Mouse (Mus musculus): ENCODE data around the gene Stk40. TPM values are rescaled to one million over a fixed set of nuclear protein-coding genes. Genes with fewer than 3 reads are reported as not detected.

Gene Stk40
- 14.5 and 14.6 TPM in 2 replicates for polyA plus RNA-seq (2015; fragmentation: Nextera tagmentation; extraction: Ambion mirVana)

DNA sequence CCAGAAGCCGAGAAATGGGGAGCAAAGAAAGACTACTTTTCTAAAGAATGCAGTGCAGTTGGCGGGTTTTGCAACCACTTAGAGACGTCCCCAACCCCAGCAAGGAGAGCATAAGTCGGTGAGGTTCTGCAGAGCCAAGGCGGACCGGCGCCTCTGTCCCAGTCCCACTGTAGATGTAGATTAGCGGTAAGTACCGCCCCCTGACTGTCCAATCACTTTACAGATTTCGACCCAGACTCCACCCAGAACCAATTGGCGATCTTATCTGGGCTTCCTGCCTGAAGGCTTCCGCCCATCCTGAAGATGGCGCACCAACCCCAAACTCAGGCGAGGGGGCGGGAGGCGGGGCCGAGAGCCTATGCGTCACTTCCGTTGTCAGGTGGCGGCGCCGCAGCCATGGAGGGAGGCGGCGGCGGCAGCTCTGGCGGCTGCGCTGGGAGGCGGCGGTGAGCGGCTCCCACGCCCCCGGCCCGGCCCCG, at the start of gene Stk40:
TSS of gene Stk40 (plus strand) at position 368 of the 479 bp plus-strand sequence.
- Histone ChIP-seq H3K4me2 (replicated peaks; ENCODE audit: low read depth) (peak within 1 kb of the TSS; percentile 71), H3K4me3 (ENCODE audit: low read depth, low read length) (peak within 1 kb of the TSS; percentile 98), H3K4me1 (replicated peaks; ENCODE audit: control insufficient read depth, insufficient read depth, low read length) (peaks cover 7% of the 10 kb centered on the region), H3K9me3 (ENCODE audit: control insufficient read depth) (no peaks in the 10 kb centered on the region), H3K9ac (ENCODE audit: low read depth, low read length) (peak within 1 kb of the TSS; percentile 92), H3K27ac (ENCODE audit: low read depth, low read length) (peak within 1 kb of the TSS; percentile 89), H3K36me3 (ENCODE audit: control insufficient read depth, insufficient read depth) (0 out of 2 replicates have a peak, but pooled peaks cover under 1% of the 10 kb centered on the region), H3K27me3 (replicated peaks; ENCODE audit: control insufficient read depth, insufficient read depth, low read length) (no peaks in the 10 kb centered on the region)
- ATAC-seq: peak; percentile 93
- WGBS: 0% methylated on average over 25 of the region's 34 CpGs
- TF ChIP-seq CTCF (IDR thresholded peaks at IDR 0.05; ENCODE audit: low read depth): peak; percentile 82

DNA sequence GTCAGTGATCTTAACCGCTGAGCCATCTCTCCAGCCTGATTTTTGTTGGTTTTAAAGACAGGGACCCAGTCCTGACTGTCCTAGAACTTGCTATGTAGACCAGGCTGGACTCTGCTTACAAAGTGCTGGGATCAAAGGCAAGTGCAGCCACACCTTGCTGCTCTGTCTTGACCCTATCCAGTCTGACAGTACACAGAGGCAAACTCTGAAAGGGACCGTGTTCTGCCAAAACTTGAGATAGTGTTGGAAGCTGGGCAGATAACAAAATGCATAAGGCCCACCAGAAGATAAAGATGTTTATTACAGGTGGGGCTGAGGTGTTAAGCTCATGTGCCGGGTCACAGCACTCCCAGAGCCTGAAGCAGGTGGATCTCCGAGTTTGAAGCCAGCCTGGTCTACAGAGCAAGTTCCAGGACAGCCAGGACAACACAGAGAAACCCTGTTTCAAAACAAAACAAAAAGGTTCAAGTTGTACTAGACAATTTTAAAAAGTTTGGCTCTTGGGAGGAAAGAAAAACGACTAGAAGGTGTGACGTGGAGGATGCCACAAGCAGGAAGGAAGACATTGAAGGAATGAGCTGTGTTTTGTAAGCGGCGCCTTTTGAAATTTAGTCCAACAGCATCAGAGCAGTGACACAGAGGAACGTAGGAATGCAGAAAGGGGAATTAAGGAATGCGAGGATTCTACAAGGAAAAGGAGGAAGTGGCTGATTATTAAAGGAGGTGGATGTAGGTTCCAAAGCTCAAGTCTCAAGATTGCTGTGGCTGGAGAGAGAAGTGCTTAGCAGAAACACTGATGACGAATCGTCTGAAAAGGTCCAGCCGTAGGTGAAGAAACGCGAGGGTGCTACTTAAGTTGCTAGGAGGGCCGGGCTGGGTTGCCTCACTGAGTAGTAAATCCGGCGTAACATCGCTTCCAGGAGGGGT, 46.3 kb upstream of the Stk40 start:
- 10% methylated on average over 19 of the region's 19 CpGs for WGBS
- Histone ChIP-seq H3K4me1 (replicated peaks; ENCODE audit: control insufficient read depth, insufficient read depth, low read length) (no peaks in the 10 kb centered on the region; the same call in 1 of the 2 replicates), H3K27ac (ENCODE audit: low read depth, low read length) (no peak overlapping the region), H3K9me3 (ENCODE audit: control insufficient read depth) (no peaks in the 10 kb centered on the region), H3K27me3 (replicated peaks; ENCODE audit: control insufficient read depth, insufficient read depth, low read length) (no peaks in the 10 kb centered on the region), H3K4me3 (ENCODE audit: low read depth, low read length) (peak overlapping the region; percentile 62), H3K9ac (ENCODE audit: low read depth, low read length) (peak overlapping the region; percentile 51), H3K4me2 (replicated peaks; ENCODE audit: low read depth) (peak overlapping the region; percentile 85), H3K36me3 (ENCODE audit: control insufficient read depth, insufficient read depth) (peaks cover 31% of the 10 kb centered on the region)
- TF ChIP-seq CTCF (IDR thresholded peaks at IDR 0.05; ENCODE audit: low read depth): no peak
- peak; percentile 41 for ATAC-seq

DNA sequence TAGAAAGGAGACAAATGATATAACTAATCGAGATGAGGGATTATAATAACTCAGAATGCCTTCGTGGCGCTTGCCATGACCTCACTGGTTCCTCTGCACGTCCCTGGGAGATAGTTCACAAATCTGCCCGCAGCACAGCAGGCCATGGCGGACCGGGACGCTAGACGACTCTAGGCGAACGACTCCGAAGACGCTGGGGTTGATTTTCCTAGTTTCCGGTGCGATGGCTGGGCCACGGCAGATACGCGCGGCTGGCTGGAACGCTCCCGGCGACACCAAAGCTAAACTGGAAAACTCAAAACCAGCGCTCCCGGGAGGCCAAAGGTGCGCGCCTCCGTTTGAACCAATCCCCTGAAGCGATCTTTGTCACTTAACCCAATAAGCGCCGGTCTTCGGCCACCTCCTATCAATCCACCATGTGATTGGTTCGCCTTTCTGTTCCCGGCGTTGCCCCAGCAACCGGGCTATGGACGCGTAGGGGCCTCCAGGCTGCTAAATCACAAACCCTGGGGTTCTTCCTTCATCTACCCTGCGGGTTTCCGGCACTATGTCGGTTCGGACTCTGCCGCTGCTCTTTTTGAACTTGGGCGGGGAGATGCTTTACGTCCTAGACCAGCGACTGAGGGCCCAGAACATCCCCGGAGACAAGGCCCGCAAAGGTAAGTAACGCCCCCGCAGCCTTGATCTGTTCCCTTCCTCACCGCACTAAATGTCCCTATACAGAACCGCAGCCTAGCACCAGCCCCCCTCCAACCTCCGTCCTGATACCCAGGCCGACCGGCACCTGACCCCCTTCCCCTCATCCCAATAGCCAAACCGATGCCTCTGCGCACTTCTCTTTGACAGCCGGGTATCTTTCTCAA, 45.4 kb upstream of the Stk40 start, which contains the start of gene Oscp1:
TSS of gene Oscp1 (plus strand) at position 432 of the 863 bp plus-strand sequence.
- Histone ChIP-seq H3K9ac (ENCODE audit: low read depth, low read length) (peak within 1 kb of the TSS; percentile 51), H3K4me3 (ENCODE audit: low read depth, low read length) (peak within 1 kb of the TSS; percentile 62), H3K27ac (ENCODE audit: low read depth, low read length) (no peak within 1 kb of the TSS), H3K27me3 (replicated peaks; ENCODE audit: control insufficient read depth, insufficient read depth, low read length) (no peaks in the 10 kb centered on the region), H3K36me3 (ENCODE audit: control insufficient read depth, insufficient read depth) (peaks cover 23% of the 10 kb centered on the region), H3K4me1 (replicated peaks; ENCODE audit: control insufficient read depth, insufficient read depth, low read length) (no peaks in the 10 kb centered on the region; the same call in 1 of the 2 replicates), H3K9me3 (ENCODE audit: control insufficient read depth) (no peaks in the 10 kb centered on the region), H3K4me2 (replicated peaks; ENCODE audit: low read depth) (peak within 1 kb of the TSS; percentile 85)
- under 1% methylated on average over 57 of the region's 57 CpGs for WGBS
- TF ChIP-seq CTCF (IDR thresholded peaks at IDR 0.05; ENCODE audit: low read depth): no peak
- ATAC-seq: peak; percentile 96

DNA sequence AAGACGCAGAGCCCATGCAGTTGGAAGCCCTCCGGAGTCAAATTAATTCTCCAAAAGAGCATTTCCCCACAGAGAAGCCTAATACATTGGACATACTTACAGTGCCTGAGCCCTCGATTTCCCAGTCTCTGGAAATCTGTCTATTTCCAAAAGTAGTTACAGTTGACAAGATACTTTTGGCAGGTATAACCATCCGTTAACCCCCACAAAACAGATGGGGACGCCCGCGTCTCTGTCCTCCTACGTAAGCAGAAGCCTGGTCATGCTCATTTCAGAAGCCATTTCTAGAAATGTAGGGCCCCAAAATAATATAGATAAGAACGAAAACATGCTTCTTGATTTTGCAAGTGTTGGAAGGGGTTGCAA, 44.8 kb upstream of the Stk40 start:
- no peaks in the 10 kb centered on the region; the same call in 1 of the 2 replicates for H3K4me1 ChIP-seq (replicated peaks; ENCODE audit: control insufficient read depth, insufficient read depth, low read length)
- H3K27ac ChIP-seq (ENCODE audit: low read depth, low read length): no peak overlapping the region
- H3K36me3 ChIP-seq (ENCODE audit: control insufficient read depth, insufficient read depth): peaks cover 16% of the 10 kb centered on the region
- TF ChIP-seq CTCF (IDR thresholded peaks at IDR 0.05; ENCODE audit: low read depth): no peak
- peak overlapping the region; percentile 85 for H3K4me2 ChIP-seq (replicated peaks; ENCODE audit: low read depth)
- no peak for ATAC-seq
- H3K4me3 ChIP-seq (ENCODE audit: low read depth, low read length): peak overlapping the region; percentile 62
- H3K9ac ChIP-seq (ENCODE audit: low read depth, low read length): peak overlapping the region; percentile 51; the same call in 1 of the 2 replicates
- H3K9me3 ChIP-seq (ENCODE audit: control insufficient read depth): no peaks in the 10 kb centered on the region
- no peaks in the 10 kb centered on the region for H3K27me3 ChIP-seq (replicated peaks; ENCODE audit: control insufficient read depth, insufficient read depth, low read length)
- WGBS: 33% methylated on average over 9 of the region's 9 CpGs

DNA sequence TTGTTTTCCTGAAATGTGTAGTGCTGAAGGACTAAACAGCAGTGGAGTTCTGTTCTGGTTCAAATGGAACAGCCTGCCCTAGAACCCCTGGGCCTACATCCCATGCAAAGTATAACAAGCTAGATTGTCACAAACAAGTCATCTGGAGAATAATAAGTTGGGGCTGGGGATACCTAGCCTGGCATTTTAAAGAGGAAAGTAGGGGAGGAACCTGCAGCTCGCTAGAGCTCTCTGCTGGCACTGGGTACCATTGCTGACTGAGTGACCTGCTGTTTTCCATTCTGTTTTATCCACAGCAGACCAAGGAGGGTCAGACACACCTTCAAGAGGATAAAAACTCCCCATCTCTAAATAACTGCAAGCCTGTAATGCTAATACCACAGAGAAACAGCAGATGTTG, 40.9 kb upstream of the Stk40 start:
- no peaks in the 10 kb centered on the region for H3K9me3 ChIP-seq (ENCODE audit: control insufficient read depth)
- no peaks in the 10 kb centered on the region for H3K36me3 ChIP-seq (ENCODE audit: control insufficient read depth, insufficient read depth)
- ATAC-seq: no peak
- H3K9ac ChIP-seq (ENCODE audit: low read depth, low read length): no peak overlapping the region
- 80% methylated on average over 1 of the region's 1 CpGs for WGBS
- no peaks in the 10 kb centered on the region for H3K27me3 ChIP-seq (replicated peaks; ENCODE audit: control insufficient read depth, insufficient read depth, low read length)
- no peak overlapping the region for H3K4me3 ChIP-seq (ENCODE audit: low read depth, low read length)
- H3K4me1 ChIP-seq (replicated peaks; ENCODE audit: control insufficient read depth, insufficient read depth, low read length): no peaks in the 10 kb centered on the region
- no peak overlapping the region for H3K27ac ChIP-seq (ENCODE audit: low read depth, low read length)
- H3K4me2 ChIP-seq (replicated peaks; ENCODE audit: low read depth): no peak overlapping the region
- no peak for TF ChIP-seq CTCF (IDR thresholded peaks at IDR 0.05; ENCODE audit: low read depth)
